Mouse (Mus musculus) MEL (cell line): ENCODE measurements around the gene Mark4.

Source experiments
- CHD2 ChIP-seq: IDR thresholded peaks from 2 replicates; pipeline ENCODE4 v1.6.1; 2011; ENCODE audit warnings: low read length, improper control_type of control experiment
- EP300 ChIP-seq, 2 experiments: IDR thresholded peaks; 2 replicates each; pipeline ENCODE4 v1.6.1; 2011; ENCODE audit warnings: improper control_type of control experiment in 2 of 2, low read length in 2 of 2, low read depth in 1 of 2, mild to moderate bottlenecking in 1 of 2
- GATA1 ChIP-seq: IDR thresholded peaks from 2 replicates; pipeline ENCODE4 v1.6.1; 2011; ENCODE audit warnings: low read depth, low read length, improper control_type of control experiment
- MAFK ChIP-seq: IDR thresholded peaks from 2 replicates; pipeline ENCODE4 v1.6.1; 2011; ENCODE audit warnings: low read depth, mild to moderate bottlenecking, low read length, improper control_type of control experiment, borderline replicate concordance
- RCOR1 ChIP-seq: IDR thresholded peaks from 2 replicates; pipeline ENCODE4 v1.6.1; 2012; ENCODE audit warnings: low read depth, mild to moderate bottlenecking, inconsistent platforms, low read length, improper control_type of control experiment
- SIN3A ChIP-seq: IDR thresholded peaks from 2 replicates; pipeline ENCODE4 v1.6.1; 2012; ENCODE audit warnings: low read length, improper control_type of control experiment, inconsistent platforms

- TF ChIP-seq SIN3A (no peak), MAFK (no peak), EP300 (IDR thresholded peaks at IDR 0.05; ENCODE audit: low read depth in 1 of 2, low read length in 2 of 2) (no peak), CHD2 (no peak), RCOR1 (no peak), GATA1 (no peak)
Measured at GRCm38 (mm10) chr7:19375368-19375767, 83.3 kb downstream of the Mark4 start.
